Mouse (Mus musculus): ENCODE data around the gene Olfr905.

Gene Olfr905

GRCm38 (mm10) chr9:38470807-38471206 is at the start of gene Olfr905:
Gene Olfr905, plus strand, starts transcription at chr9:38471107.
- ChIA-PET CTCF (no interaction called here), POLR2A (no interaction called here)

DNA sequence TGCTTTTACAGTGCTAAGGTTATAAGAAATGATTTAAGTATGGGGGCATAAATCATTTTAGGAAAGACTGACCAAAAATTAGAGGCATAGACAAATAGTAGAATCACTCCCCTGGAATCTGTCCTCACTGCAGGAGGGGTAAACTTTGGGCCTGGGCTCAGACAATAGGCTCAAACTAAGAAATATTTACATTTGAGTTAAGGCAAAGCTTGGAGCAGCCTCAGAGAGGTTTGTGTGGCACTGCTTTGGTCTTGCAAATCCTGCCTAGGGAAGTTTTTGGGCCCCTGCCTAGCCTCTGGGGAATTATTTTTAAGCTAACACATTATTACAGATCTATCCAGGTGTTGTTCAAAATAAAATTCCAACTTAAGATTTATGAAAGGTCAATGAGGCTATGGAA is 47.1 kb upstream of the Olfr905 start:
- ChIA-PET POLR2A (no interaction called here), CTCF (no interaction called here)

DNA sequence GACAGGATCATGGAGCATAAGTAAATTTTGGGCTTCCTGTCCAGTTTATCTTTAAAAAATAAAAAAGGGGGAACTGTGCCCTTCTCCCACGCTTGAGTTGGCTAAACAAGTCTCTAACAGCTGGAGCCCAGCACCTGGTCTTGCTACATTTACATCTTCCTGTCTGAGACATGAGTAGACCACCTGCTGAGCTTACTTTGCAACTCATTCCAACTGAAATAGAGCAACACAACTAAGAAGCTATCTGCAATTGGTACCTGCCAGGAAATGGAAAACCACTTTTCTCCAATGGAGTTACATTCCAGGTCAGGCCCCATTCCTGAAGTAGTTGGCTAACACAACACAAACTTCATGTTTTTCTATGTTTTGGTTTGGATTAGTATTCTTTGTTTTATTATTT is 43.9 kb upstream of the Olfr905 start:
- ChIA-PET POLR2A (no interaction called here), CTCF (no interaction called here)

- CTCF ChIA-PET, result no interaction called here
- POLR2A ChIA-PET, result no interaction called here
Measured at GRCm38 (mm10) chr9:38429155-38429554, 41.8 kb upstream of the Olfr905 start, which contains the start of gene Olfr901. Gene Olfr901, plus strand, starts transcription at chr9:38429455.

DNA sequence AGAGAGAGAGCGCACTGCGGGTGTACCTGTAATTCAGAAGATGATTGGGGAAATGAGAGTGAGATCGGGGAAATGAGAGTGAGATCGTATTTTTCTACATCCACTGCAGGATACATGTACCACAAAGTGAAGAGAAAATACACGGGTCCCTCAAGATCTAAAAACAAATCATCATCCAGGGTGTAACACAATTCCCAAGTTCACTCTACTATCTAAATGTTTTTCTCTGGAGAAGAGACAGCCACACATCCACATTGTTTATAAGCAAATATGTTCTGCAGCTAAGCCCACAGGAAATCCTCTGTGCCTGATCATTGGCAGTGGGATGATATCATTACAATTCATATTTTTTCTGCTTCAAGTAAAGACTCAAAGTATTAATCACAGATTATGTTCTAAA is 23.6 kb upstream of the Olfr905 start, which contains the start of gene Olfr902:
Gene Olfr902 (plus strand): TSS at position 301 of the 400 bp plus-strand sequence.
- POLR2A ChIA-PET, result no interaction called here
- CTCF ChIA-PET, result no interaction called here

GRCm38 (mm10) chr9:38462844-38463243 is 8.1 kb upstream of the Olfr905 start, which contains the start of gene Olfr904:
Gene Olfr904, plus strand, starts transcription at chr9:38463144.
- POLR2A ChIA-PET, result no interaction called here

GRCm38 (mm10) chr9:38486785-38487184 is 15.9 kb downstream of the Olfr905 start, which contains the start of gene Olfr906:
Gene Olfr906, plus strand, starts transcription at chr9:38487085.
- ChIA-PET POLR2A (no interaction called here), CTCF (no interaction called here)

More at GRCm38 (mm10) chr9:38462844-38463243, 8.1 kb upstream of the Olfr905 start, which contains the start of gene Olfr904:
- CTCF ChIA-PET, result no interaction called here

- POLR2A ChIA-PET, result no interaction called here
- CTCF ChIA-PET, result no interaction called here
Measured at GRCm38 (mm10) chr9:38495501-38495900, 24.6 kb downstream of the Olfr905 start, which contains the start of gene Olfr907. Gene Olfr907, plus strand, starts transcription at chr9:38495801.

GRCm38 (mm10) chr9:38512353-38512752 is 41.4 kb downstream of the Olfr905 start:
- POLR2A ChIA-PET, result no interaction called here
- CTCF ChIA-PET, result no interaction called here

DNA sequence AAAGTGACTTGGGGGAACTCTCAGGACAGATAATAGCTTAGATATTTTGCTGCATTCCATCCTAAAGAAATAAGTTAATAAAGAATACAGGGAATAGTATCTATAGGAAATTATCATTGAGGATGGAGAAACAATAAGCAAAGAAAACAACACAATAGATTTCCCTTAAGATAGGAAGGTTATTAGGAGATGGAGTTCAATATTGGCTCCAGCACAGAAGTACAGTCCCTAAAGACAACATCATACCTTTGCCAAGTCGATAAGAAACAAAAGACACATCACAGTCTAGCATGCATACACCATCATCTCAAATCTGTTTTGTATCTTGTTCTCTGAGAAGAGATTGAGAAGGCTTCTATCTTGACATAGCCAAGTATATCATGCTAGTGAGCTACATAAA is 50.4 kb downstream of the Olfr905 start, which contains the start of gene Olfr911-ps1:
Gene Olfr911-ps1 (plus strand): TSS at position 301 of the 400 bp plus-strand sequence.
- POLR2A ChIA-PET, result no interaction called here
- CTCF ChIA-PET, result no interaction called here
